Mouse (Mus musculus) embryonic facial prominence, embryonic 14.5 days (tissue): ENCODE data around the gene Rab11fip2. TPM values are rescaled to one million over a fixed set of nuclear protein-coding genes. Genes with fewer than 3 reads are reported as not detected.

Experiments used
- ATAC-seq: fragments of 200-750 bp; cut with Nextera tagmentation; 2 replicates; pipeline ENCODE4 v1.8.0; 2017; ENCODE audit warnings: low read depth, moderate number of reproducible peaks, moderate TSS enrichment
- DNase-seq: peaks from one replicate; pipeline ENCODE4 v3.0.0-alpha.2; 2015; ENCODE audit warnings: low spot score
- H3K27ac ChIP-seq: fragments of 300-500 bp; sonication (generic); replicated peaks from 2 replicates; pipeline ENCODE4 v1.5.1; 2014; ENCODE audit warnings: low read depth, mild to moderate bottlenecking, low read length, moderate library complexity
- H3K27me3 ChIP-seq: fragments of 300-500 bp; sonication (generic); replicated peaks from 2 replicates; pipeline ENCODE4 v1.6.1; 2014; ENCODE audit warnings: low read length; ENCODE audit not compliant: control insufficient read depth, insufficient read depth
- H3K36me3 ChIP-seq: fragments of 300-500 bp; sonication (generic); 2 replicates; pipeline ENCODE4 v1.6.1; 2014; ENCODE audit warnings: low read length, mixed read lengths; ENCODE audit not compliant: control insufficient read depth, insufficient read depth
- H3K4me1 ChIP-seq: fragments of 300-500 bp; sonication (generic); 2 replicates; pipeline ENCODE4 v1.6.1; 2014; ENCODE audit warnings: antibody characterized with exemption, low read length; ENCODE audit not compliant: control insufficient read depth, insufficient read depth
- H3K4me2 ChIP-seq: fragments of 300-500 bp; sonication (generic); 2 replicates; pipeline ENCODE4 v1.6.1; 2014; ENCODE audit warnings: low read depth, mild to moderate bottlenecking, low read length, moderate library complexity, mixed read lengths
- H3K4me3 ChIP-seq: fragments of 300-500 bp; sonication (generic); 2 replicates; pipeline ENCODE4 v1.5.1; 2014; ENCODE audit warnings: low read depth, mild to moderate bottlenecking, low read length
- H3K9ac ChIP-seq: fragments of 300-500 bp; sonication (generic); 2 replicates; pipeline ENCODE4 v1.6.1; 2014; ENCODE audit warnings: low read depth, mild to moderate bottlenecking, low read length, moderate library complexity, mixed read lengths
- H3K9me3 ChIP-seq: fragments of 300-500 bp; sonication (generic); 2 replicates; pipeline ENCODE4 v1.6.1; 2016; ENCODE audit warnings: low read length; ENCODE audit not compliant: control insufficient read depth
- WGBS: fragments of 180-500 bp; shearing (Covaris S2); extraction: QIAGEN DNeasy Blood & Tissue Kit; methylation state at CpG from one replicate; pipeline ENCODE4 v1.1.7; 2014; 5-methylcytosine and 5-hydroxymethylcytosine counted together
- polyA plus RNA-seq: library from polyadenylated mRNA; unstranded; fragments of >200 nt; fragmentation: Nextera tagmentation; extraction: Ambion mirVana; gene quantifications from 2 replicates; pipeline ENCODE4 v1.2.1, GENCODE M21; 2014

Rab11fip2 gene
- polyA plus RNA-seq, 1 experiment from 2014 or later: 5.2 TPM

DNA sequence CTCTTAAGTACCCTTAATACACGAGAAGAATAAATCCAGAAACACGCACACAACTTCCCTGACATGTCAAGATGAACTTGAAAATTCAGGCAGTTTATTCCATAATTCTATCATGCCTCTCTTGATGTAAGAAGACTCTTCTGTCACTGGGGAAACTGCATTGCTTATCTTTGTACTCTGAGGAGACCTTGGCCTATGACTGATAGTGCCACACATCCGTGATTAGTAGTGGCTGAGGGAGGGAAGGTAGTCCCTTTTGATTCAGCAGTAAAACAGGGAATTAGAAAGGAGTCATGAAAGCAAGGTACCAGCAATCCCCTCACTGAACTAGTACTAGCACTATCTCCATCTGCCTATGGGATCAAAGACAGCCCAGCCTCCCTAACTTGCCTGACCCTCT is 22.6 kb downstream of the Rab11fip2 start:
- no peaks in the 10 kb centered on the region for H3K36me3 ChIP-seq
- H3K4me1 ChIP-seq: no peaks in the 10 kb centered on the region
- ATAC-seq (no peak), DNase-seq (no peak)
- no peaks in the 10 kb centered on the region for H3K9me3 ChIP-seq
- no peak overlapping the region for H3K4me3 ChIP-seq
- H3K27ac ChIP-seq: no peak overlapping the region
- H3K9ac ChIP-seq: no peak overlapping the region
- H3K27me3 ChIP-seq: no peaks in the 10 kb centered on the region
- H3K4me2 ChIP-seq: no peak overlapping the region
- 73% methylated on average over 3 of the region's 3 CpGs for whole genome bisulfite sequencing

DNA sequence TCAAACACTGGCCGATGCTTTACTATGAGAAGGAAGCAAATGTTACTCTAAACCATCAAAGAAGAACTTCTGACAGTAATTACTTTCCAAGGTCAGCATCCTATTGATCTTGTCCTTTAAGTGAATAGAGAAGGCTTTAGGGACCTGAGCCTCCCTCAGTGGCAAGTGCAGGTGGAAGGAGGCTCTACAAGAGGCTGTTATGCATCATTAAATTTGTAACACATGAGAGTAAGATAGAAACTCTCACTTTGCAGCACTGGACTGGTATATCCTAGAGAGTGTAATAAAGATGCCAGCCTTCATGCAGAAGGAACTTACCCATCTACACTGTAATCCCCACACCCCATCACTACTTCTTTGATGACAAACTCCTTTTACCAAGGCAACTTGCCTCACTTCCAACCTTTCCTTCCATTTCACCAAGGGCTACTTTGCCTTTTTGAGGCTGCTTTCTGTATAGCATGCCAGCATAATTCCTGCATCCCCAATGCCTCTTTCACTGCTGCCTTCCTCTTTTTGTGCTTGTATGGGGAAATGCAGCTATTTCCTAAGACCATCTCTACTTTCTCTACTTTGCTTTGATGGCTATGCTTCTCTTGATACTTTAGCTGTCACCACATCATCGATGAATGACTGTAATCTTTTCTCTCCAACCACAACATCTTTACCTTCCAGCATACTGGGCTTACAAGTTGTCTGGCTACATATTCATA is 25.4 kb downstream of the Rab11fip2 start:
- ATAC-seq (no peak), DNase-seq (no peak)
- Histone ChIP-seq H3K4me3 (no peak overlapping the region), H3K4me2 (no peak overlapping the region), H3K4me1 (no peaks in the 10 kb centered on the region), H3K27me3 (no peaks in the 10 kb centered on the region), H3K9ac (no peak overlapping the region), H3K27ac (no peak overlapping the region), H3K9me3 (no peaks in the 10 kb centered on the region), H3K36me3 (0 out of 2 replicates have a peak, but pooled peaks cover 1% of the 10 kb centered on the region)
- WGBS: 75% methylated on average over 2 of the region's 2 CpGs

GRCm38 (mm10) chr19:59911554-59911953 is 31.9 kb downstream of the Rab11fip2 start:
- DNase-seq (peak; percentile 10), ATAC-seq (no peak)
- WGBS: 63% methylated on average over 4 of the region's 4 CpGs
- peaks cover 11% of the 10 kb centered on the region for H3K36me3 ChIP-seq
- H3K9me3 ChIP-seq: no peaks in the 10 kb centered on the region
- H3K4me2 ChIP-seq: no peak overlapping the region
- H3K4me3 ChIP-seq: no peak overlapping the region
- H3K27ac ChIP-seq: no peak overlapping the region
- H3K9ac ChIP-seq: no peak overlapping the region
- H3K4me1 ChIP-seq: no peaks in the 10 kb centered on the region
- H3K27me3 ChIP-seq: no peaks in the 10 kb centered on the region

- no peaks in the 10 kb centered on the region for H3K27me3 ChIP-seq
- H3K9ac ChIP-seq: no peak overlapping the region
- no peaks in the 10 kb centered on the region for H3K4me1 ChIP-seq
- peaks cover 29% of the 10 kb centered on the region for H3K36me3 ChIP-seq
- no peak overlapping the region for H3K4me2 ChIP-seq
- ATAC-seq (no peak), DNase-seq (no peak)
- H3K27ac ChIP-seq: no peak overlapping the region
- WGBS: 38% methylated on average over 1 of the region's 1 CpGs
- H3K4me3 ChIP-seq: no peak overlapping the region
- H3K9me3 ChIP-seq: no peaks in the 10 kb centered on the region
Measured at GRCm38 (mm10) chr19:59905296-59906081, 38.0 kb downstream of the Rab11fip2 start.

GRCm38 (mm10) chr19:59899965-59900364 is 43.5 kb downstream of the Rab11fip2 start:
- DNase-seq (no peak), ATAC-seq (no peak)
- Histone ChIP-seq H3K4me2 (no peak overlapping the region), H3K9me3 (no peaks in the 10 kb centered on the region), H3K4me1 (no peaks in the 10 kb centered on the region), H3K27ac (no peak overlapping the region), H3K9ac (no peak overlapping the region), H3K36me3 (peaks cover 18% of the 10 kb centered on the region; the same call in 1 of the 2 replicates), H3K27me3 (no peaks in the 10 kb centered on the region), H3K4me3 (no peak overlapping the region)
- 87% methylated on average over 4 of the region's 4 CpGs for WGBS

- H3K9me3 ChIP-seq: no peaks in the 10 kb centered on the region
- no peak overlapping the region for H3K9ac ChIP-seq
- H3K27ac ChIP-seq: no peak overlapping the region
- H3K36me3 ChIP-seq: peaks cover 10% of the 10 kb centered on the region; the same call in 1 of the 2 replicates
- ATAC-seq (no peak), DNase-seq (no peak)
- no peaks in the 10 kb centered on the region for H3K4me1 ChIP-seq
- 90% methylated on average over 4 of the region's 4 CpGs for WGBS
- H3K27me3 ChIP-seq: no peaks in the 10 kb centered on the region
- H3K4me3 ChIP-seq: no peak overlapping the region
- no peak overlapping the region for H3K4me2 ChIP-seq
Measured at GRCm38 (mm10) chr19:59898301-59898700, 45.2 kb downstream of the Rab11fip2 start.

GRCm38 (mm10) chr19:59889383-59889782 is 54.1 kb downstream of the Rab11fip2 start:
- no peak for ATAC-seq
- DNase-seq: no peak
- Histone ChIP-seq H3K36me3 (peaks cover 4% of the 10 kb centered on the region; the same call in 1 of the 2 replicates), H3K4me3 (no peak overlapping the region), H3K4me2 (no peak overlapping the region), H3K9me3 (no peaks in the 10 kb centered on the region), H3K27me3 (no peaks in the 10 kb centered on the region), H3K4me1 (0 out of 2 replicates have a peak, but pooled peaks cover 3% of the 10 kb centered on the region), H3K27ac (no peak overlapping the region), H3K9ac (no peak overlapping the region)
- 83% methylated on average over 4 of the region's 4 CpGs for WGBS

DNA sequence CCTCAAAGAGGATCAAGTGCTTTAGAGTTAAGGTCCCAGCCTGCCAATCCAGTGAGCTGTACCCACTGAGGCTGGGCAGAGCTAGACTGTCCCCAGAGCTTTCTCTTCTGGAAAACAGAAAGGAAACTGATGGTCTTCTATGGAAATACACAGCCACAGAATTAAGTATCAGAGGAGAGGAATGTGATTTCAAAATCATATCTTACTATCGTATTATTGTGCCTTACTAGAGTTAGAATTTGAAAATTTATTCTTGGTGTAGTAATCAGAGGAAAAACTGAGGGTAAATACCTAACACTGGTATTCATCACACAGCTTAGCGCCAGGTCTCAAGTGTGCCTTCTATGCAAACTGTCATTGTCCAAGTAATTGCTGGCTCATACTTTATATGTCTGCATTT is 54.6 kb downstream of the Rab11fip2 start:
- H3K9me3 ChIP-seq: no peaks in the 10 kb centered on the region
- H3K27ac ChIP-seq: no peak overlapping the region
- H3K27me3 ChIP-seq: no peaks in the 10 kb centered on the region
- H3K9ac ChIP-seq: no peak overlapping the region
- H3K4me2 ChIP-seq: no peak overlapping the region
- WGBS: 85% methylated on average over 2 of the region's 2 CpGs
- H3K4me1 ChIP-seq: 0 out of 2 replicates have a peak, but pooled peaks cover 3% of the 10 kb centered on the region
- no peak overlapping the region for H3K4me3 ChIP-seq
- peaks cover 4% of the 10 kb centered on the region; the same call in 1 of the 2 replicates for H3K36me3 ChIP-seq
- DNase-seq (no peak), ATAC-seq (no peak)
